Mouse (Mus musculus) megakaryocyte, embryonic 14.5 days (primary cell): ENCODE results near the gene Mcm3.

ENCODE experiments used
- FLI1 ChIP-seq: IDR thresholded peaks from 2 replicates; pipeline ENCODE4 v1.6.1; 2012; ENCODE audit warnings: low read length, inconsistent platforms, mixed read lengths
- GATA1 ChIP-seq: IDR thresholded peaks from 3 replicates; pipeline ENCODE4 v1.6.1; 2012; ENCODE audit warnings: mixed read lengths, low read length, inconsistent platforms, borderline replicate concordance

GRCm38 (mm10) chr1:20801275-20801674 lies 18.8 kb downstream of the Mcm3 start:
- no peak for TF ChIP-seq GATA1
- TF ChIP-seq FLI1 = no peak
